ENCODE assay signal across 8 mouse cellular contexts in genomic region chr19:44741764-44742127, GRCm38 (mm10). TPM values are rescaled to one million over a fixed set of nuclear protein-coding genes. Genes with fewer than 3 reads are reported as not detected.
DNase-seq lines count a peak whose midpoint lies in the region; ATAC-seq lines count a peak whose summit lies in the region.
"Had no signal": no experiment of that assay in that cellular context is flagged by ENCODE, and none has a peak within 500 bp of the region (broad histone marks: within the 10 kb centered on the region; RNA-seq: fewer than 3 reads in every experiment).

No protein-coding gene starts in this region.

- H3K4me2 ChIP-seq in lung, embryonic 15.5 days: peak overlapping the region; percentile 56
- peak overlapping the region; percentile 21 for H3K4me2 ChIP-seq in forebrain, embryonic 14.5 days (ENCODE audit: low read length)
- peak overlapping the region; percentile 33 for H3K4me2 ChIP-seq in limb, embryonic 15.5 days
- peak overlapping the region; percentile 47 for H3K4me2 ChIP-seq in stomach, embryonic 15.5 days

- peaks cover 98% of the 10 kb centered on the region for H3K27me3 ChIP-seq in lung, embryonic 15.5 days
- H3K27me3 ChIP-seq in forebrain, embryonic 14.5 days (replicated peaks; ENCODE audit: control insufficient read depth, insufficient read depth, low read length): peaks cover 97% of the 10 kb centered on the region
- H3K27me3 ChIP-seq in limb, embryonic 15.5 days: peaks cover 99% of the 10 kb centered on the region
- H3K27me3 ChIP-seq in stomach, embryonic 15.5 days (replicated peaks): peaks cover 96% of the 10 kb centered on the region

- peak overlapping the region; percentile 48 for H3K27ac ChIP-seq in lung, embryonic 15.5 days
- no peak overlapping the region for H3K27ac ChIP-seq in forebrain, embryonic 14.5 days (ENCODE audit: low read depth, low read length)
- no peak overlapping the region for H3K27ac ChIP-seq in limb, embryonic 15.5 days
- no peak overlapping the region for H3K27ac ChIP-seq in stomach, embryonic 15.5 days

- under 1% methylated on average over 13 of the region's 13 CpGs for WGBS in lung, embryonic 15.5 days
- WGBS in forebrain, embryonic 14.5 days: 0% methylated on average over 11 of the region's 13 CpGs
- under 1% methylated on average over 12 of the region's 13 CpGs for WGBS in limb, embryonic 15.5 days
- 0% methylated on average over 13 of the region's 13 CpGs for WGBS in stomach, embryonic 15.5 days

- no peaks in the 10 kb centered on the region for H3K9me3 ChIP-seq in lung, embryonic 15.5 days
- no peaks in the 10 kb centered on the region for H3K9me3 ChIP-seq in forebrain, embryonic 14.5 days (replicated peaks; ENCODE audit: control insufficient read depth, low read length)
- H3K9me3 ChIP-seq in limb, embryonic 15.5 days: no peaks in the 10 kb centered on the region
- no peaks in the 10 kb centered on the region for H3K9me3 ChIP-seq in stomach, embryonic 15.5 days

- H3K4me3 ChIP-seq in lung, embryonic 15.5 days: peak overlapping the region; percentile 27
- H3K4me3 ChIP-seq in forebrain, embryonic 14.5 days (ENCODE audit: low read depth, low read length): 0 out of 2 replicates have a peak overlapping the region, but pooled peaks have one; percentile 3
- peak overlapping the region; percentile 26 for H3K4me3 ChIP-seq in limb, embryonic 15.5 days
- H3K4me3 ChIP-seq in stomach, embryonic 15.5 days (replicated peaks): peak overlapping the region; percentile 26

- no peaks in the 10 kb centered on the region for H3K36me3 ChIP-seq in lung, embryonic 15.5 days
- H3K36me3 ChIP-seq in forebrain, embryonic 14.5 days (ENCODE audit: control insufficient read depth, insufficient read depth, low read length): no peaks in the 10 kb centered on the region
- H3K36me3 ChIP-seq in limb, embryonic 15.5 days: no peaks in the 10 kb centered on the region
- H3K36me3 ChIP-seq in stomach, embryonic 15.5 days: no peaks in the 10 kb centered on the region

- H3K9ac ChIP-seq in lung, embryonic 15.5 days: 0 out of 2 replicates have a peak overlapping the region, but pooled peaks have one; percentile 2
- no peak overlapping the region for H3K9ac ChIP-seq in forebrain, embryonic 14.5 days (ENCODE audit: low read length)
- H3K9ac ChIP-seq in limb, embryonic 15.5 days: no peak overlapping the region
- H3K9ac ChIP-seq in stomach, embryonic 15.5 days: no peak overlapping the region

- DNase-seq in lung, postnatal 10 days: no peak
- no peak for DNase-seq in forebrain, embryonic 14.5 days (ENCODE audit: low spot score)
- no peak for DNase-seq in spleen, postnatal 4 days (ENCODE audit: low spot score in 2 of 2)
- DNase-seq in left cerebral cortex, adult 11 months (ENCODE audit: low spot score): no peak
- DNase-seq: lung, postnatal 14 days had no signal

- peaks cover 29% of the 10 kb centered on the region for H3K4me1 ChIP-seq in lung, embryonic 15.5 days
- H3K4me1 ChIP-seq in forebrain, embryonic 14.5 days (ENCODE audit: control insufficient read depth, insufficient read depth, low read length): no peaks in the 10 kb centered on the region; the same call in 1 of the 2 replicates
- H3K4me1 ChIP-seq in limb, embryonic 15.5 days: peaks cover 23% of the 10 kb centered on the region
- peaks cover 20% of the 10 kb centered on the region for H3K4me1 ChIP-seq in stomach, embryonic 15.5 days

- ATAC-seq in lung, embryonic 15.5 days (ENCODE audit: borderline replicate concordance, extremely low read depth, low FRiP score, low TSS enrichment): no peak
- ATAC-seq in forebrain, embryonic 14.5 days: no peak
- no peak for ATAC-seq in limb, embryonic 15.5 days (ENCODE audit: insufficient number of reproducible peaks, low FRiP score, low TSS enrichment, low read depth)
- no peak for ATAC-seq in stomach, embryonic 15.5 days (ENCODE audit: insufficient read depth, low FRiP score, low read depth)

RNA-seq across cellular contexts. Expression of gene Pax2, which starts 14.1 kb away (rescaled TPM):
- 0.10 TPM in 1 of 2 replicates, not detected in the other for polyA plus RNA-seq in lung, embryonic 15.5 days (2015; fragmentation: Nextera tagmentation; extraction: Ambion mirVana)
- polyA plus RNA-seq in forebrain, embryonic 14.5 days (2014; fragmentation: Nextera tagmentation; extraction: Ambion mirVana): 0.09 TPM in 1 of 2 replicates, not detected in the other
- not detected in 2 replicates for polyA plus RNA-seq in limb, embryonic 15.5 days (2015; fragmentation: Nextera tagmentation; extraction: Ambion mirVana)
- 0.08 TPM in 1 of 2 replicates, not detected in the other for polyA plus RNA-seq in stomach, embryonic 15.5 days (2015; fragmentation: Nextera tagmentation; extraction: Ambion mirVana)
